Mouse (Mus musculus): ENCODE measurements around the gene Narf. TPM values are rescaled to one million over a fixed set of nuclear protein-coding genes. Genes with fewer than 3 reads are reported as not detected.

Gene Narf
- polyA plus RNA-seq, 1 experiment from 2014 or later: 52.4 TPM

DNA sequence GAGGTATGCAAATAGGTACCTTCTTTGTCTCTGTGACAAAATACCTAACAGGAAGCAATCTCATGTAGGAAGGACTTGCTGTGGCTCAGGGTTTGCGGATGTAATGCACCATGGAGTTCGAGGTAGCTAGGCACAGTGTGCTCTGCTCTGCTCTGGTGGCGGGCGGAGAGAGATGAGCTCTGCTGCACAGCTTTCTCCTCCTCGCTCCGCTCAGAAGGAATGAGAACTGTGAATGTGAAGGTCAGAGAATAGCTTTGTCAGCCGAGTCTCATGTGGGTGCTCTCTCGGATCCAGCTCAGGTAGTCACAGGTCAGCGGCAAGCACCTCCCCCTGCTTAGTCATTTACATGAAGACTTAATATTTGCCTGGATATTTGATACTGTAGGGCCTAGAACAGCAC is 63.2 kb downstream of the Narf start:
- Histone ChIP-seq H3K27ac (no peak overlapping the region), H3K9ac (no peak overlapping the region), H3K9me3 (replicated peaks) (no peaks in the 10 kb centered on the region), H3K27me3 (no peaks in the 10 kb centered on the region), H3K36me3 (peaks cover 81% of the 10 kb centered on the region), H3K4me3 (no peak overlapping the region), H3K4me2 (no peak overlapping the region), H3K4me1 (replicated peaks) (no peaks in the 10 kb centered on the region)
- no peak for ATAC-seq (replicated peaks; ENCODE audit: insufficient number of reproducible peaks, insufficient read depth, low FRiP score, low read depth)
- 87% methylated on average over 9 of the region's 9 CpGs for WGBS

DNA sequence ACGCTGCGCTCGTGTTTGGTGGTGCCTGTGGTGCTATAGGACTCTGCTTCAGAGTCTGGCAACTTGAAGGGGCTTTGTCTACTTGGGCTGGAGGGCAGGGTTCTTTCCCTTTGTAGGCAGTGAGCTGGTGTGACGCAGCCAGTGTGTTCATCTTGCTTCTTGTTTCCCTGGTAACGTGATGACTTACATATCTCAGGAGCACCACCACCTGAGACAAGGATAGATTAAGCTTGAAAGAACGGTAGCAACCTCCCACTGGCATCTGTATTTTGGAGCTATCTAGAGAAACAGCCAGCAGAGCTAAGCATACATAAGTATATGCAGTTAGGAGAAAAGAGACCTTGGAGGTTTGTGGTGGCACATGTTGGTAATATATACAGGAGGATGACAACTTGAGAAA is 68.3 kb downstream of the Narf start:
- 89% methylated on average over 6 of the region's 6 CpGs for WGBS
- Histone ChIP-seq H3K4me1 (replicated peaks) (no peaks in the 10 kb centered on the region), H3K4me3 (no peak overlapping the region), H3K27me3 (no peaks in the 10 kb centered on the region), H3K4me2 (no peak overlapping the region), H3K9ac (no peak overlapping the region), H3K36me3 (peaks cover 82% of the 10 kb centered on the region), H3K9me3 (replicated peaks) (0 out of 2 replicates have a peak, but pooled peaks cover 1% of the 10 kb centered on the region), H3K27ac (no peak overlapping the region)
- no peak for ATAC-seq (replicated peaks; ENCODE audit: insufficient number of reproducible peaks, insufficient read depth, low FRiP score, low read depth)

Other genes starting within 250 kb of the Narf start
- gene Csnk1d, start 245.9 kb upstream of the Narf start, polyA plus RNA-seq (2015; fragmentation: Nextera tagmentation; extraction: Ambion mirVana): 59.5 and 79.0 TPM in 2 replicates
- gene Cd7, start 197.8 kb upstream of the Narf start, polyA plus RNA-seq (2015; fragmentation: Nextera tagmentation; extraction: Ambion mirVana): 0.74 and 3.4 TPM in 2 replicates
- gene Sectm1b, start 173.7 kb upstream of the Narf start, polyA plus RNA-seq (2015; fragmentation: Nextera tagmentation; extraction: Ambion mirVana): not detected in 2 replicates
- 0.30 TPM in 1 of 2 replicates, not detected in the other for gene Sectm1a, start 156.0 kb upstream of the Narf start, polyA plus RNA-seq (2015; fragmentation: Nextera tagmentation; extraction: Ambion mirVana)
- not detected in 2 replicates for gene Tex19.2, start 118.6 kb upstream of the Narf start, polyA plus RNA-seq (2015; fragmentation: Nextera tagmentation; extraction: Ambion mirVana)
- 0.10 TPM in 1 of 2 replicates, not detected in the other for gene Tex19.1, start 91.1 kb upstream of the Narf start, polyA plus RNA-seq (2015; fragmentation: Nextera tagmentation; extraction: Ambion mirVana)
- not detected in 2 replicates for gene Uts2r, start 77.0 kb upstream of the Narf start, polyA plus RNA-seq (2015; fragmentation: Nextera tagmentation; extraction: Ambion mirVana)
- gene Hexdc, start 32.8 kb upstream of the Narf start, polyA plus RNA-seq (2015; fragmentation: Nextera tagmentation; extraction: Ambion mirVana): 7.3 and 9.2 TPM in 2 replicates
- 26.4 and 29.8 TPM in 2 replicates for gene Ogfod3, start 32.5 kb upstream of the Narf start, polyA plus RNA-seq (2015; fragmentation: Nextera tagmentation; extraction: Ambion mirVana)
- 19.1 and 29.7 TPM in 2 replicates for gene Cybc1, start 7.9 kb upstream of the Narf start, polyA plus RNA-seq (2015; fragmentation: Nextera tagmentation; extraction: Ambion mirVana)
- 5.7 and 8.2 TPM in 2 replicates for gene Foxk2, start 22.7 kb downstream of the Narf start, polyA plus RNA-seq (2015; fragmentation: Nextera tagmentation; extraction: Ambion mirVana)
- 62.9 and 73.6 TPM in 2 replicates for gene Wdr45b, start 117.2 kb downstream of the Narf start, polyA plus RNA-seq (2015; fragmentation: Nextera tagmentation; extraction: Ambion mirVana)
- 6.2 and 7.0 TPM in 2 replicates for gene Rab40b, start 151.0 kb downstream of the Narf start, polyA plus RNA-seq (2015; fragmentation: Nextera tagmentation; extraction: Ambion mirVana)
- gene Fn3krp, start 184.1 kb downstream of the Narf start, polyA plus RNA-seq (2015; fragmentation: Nextera tagmentation; extraction: Ambion mirVana): 5.8 and 6.2 TPM in 2 replicates
- gene Fn3k, start 197.7 kb downstream of the Narf start, polyA plus RNA-seq (2015; fragmentation: Nextera tagmentation; extraction: Ambion mirVana): 11.7 and 14.9 TPM in 2 replicates
- gene Tbcd, start 214.7 kb downstream of the Narf start, polyA plus RNA-seq (2015; fragmentation: Nextera tagmentation; extraction: Ambion mirVana): 17.3 and 25.2 TPM in 2 replicates

Data from heart, embryonic 15.5 days (tissue).